Mouse (Mus musculus) intestine, embryonic 15.5 days (tissue): ENCODE measurements at regions not wholly inside any gene's neighbourhood (a gene's known extent, or its start where the extent isn't known, plus 50 kb on each side); places are given as distances from the start of the nearest gene placed in this dataset.

Experiments
- ATAC-seq: fragments of 200-750 bp; cut with Nextera tagmentation; 2 replicates; pipeline ENCODE4 v1.8.0; 2017; ENCODE audit warnings: moderate TSS enrichment, moderate library complexity
- H3K27ac ChIP-seq: fragments of 300-500 bp; sonication (generic); 2 replicates; pipeline ENCODE4 v1.5.1; 2015; ENCODE audit warnings: mild to moderate bottlenecking, inconsistent platforms
- H3K27me3 ChIP-seq: fragments of 300-500 bp; sonication (generic); replicated peaks from 2 replicates; pipeline ENCODE4 v1.6.1; 2015; ENCODE audit warnings: inconsistent platforms
- H3K36me3 ChIP-seq: fragments of 300-500 bp; sonication (generic); 2 replicates; pipeline ENCODE4 v1.6.1; 2015; ENCODE audit warnings: inconsistent platforms
- H3K4me1 ChIP-seq: fragments of 300-500 bp; sonication (generic); replicated peaks from 2 replicates; pipeline ENCODE4 v1.6.1; 2015; ENCODE audit warnings: inconsistent platforms
- H3K4me2 ChIP-seq: fragments of 300-500 bp; sonication (generic); replicated peaks from 2 replicates; pipeline ENCODE4 v1.6.1; 2015; ENCODE audit warnings: mild to moderate bottlenecking, inconsistent platforms
- H3K4me3 ChIP-seq: fragments of 300-500 bp; sonication (generic); replicated peaks from 2 replicates; pipeline ENCODE4 v1.5.1; 2015; ENCODE audit warnings: inconsistent platforms
- H3K9ac ChIP-seq: fragments of 300-500 bp; sonication (generic); 2 replicates; pipeline ENCODE4 v1.6.1; 2015; ENCODE audit warnings: inconsistent platforms
- H3K9me3 ChIP-seq: fragments of 300-500 bp; sonication (generic); 2 replicates; pipeline ENCODE4 v1.6.1; 2016; ENCODE audit warnings: inconsistent platforms
- WGBS: fragments of 180-500 bp; shearing (Covaris S2); methylation state at CpG from one replicate; pipeline ENCODE4 v1.1.7; 2015; 5-methylcytosine and 5-hydroxymethylcytosine counted together

- Histone ChIP-seq H3K36me3 (no peaks in the 10 kb centered on the region), H3K27me3 (no peaks in the 10 kb centered on the region), H3K27ac (no peak overlapping the region), H3K4me1 (no peaks in the 10 kb centered on the region), H3K9me3 (no peaks in the 10 kb centered on the region), H3K4me2 (no peak overlapping the region), H3K9ac (no peak overlapping the region), H3K4me3 (no peak overlapping the region)
- no peak for ATAC-seq
- 47% methylated on average over 3 of the region's 3 CpGs for WGBS
These were observed 65.2 kb downstream of the Slc30a10 start for GRCm38 (mm10) chr1:185519811-185520210.

DNA sequence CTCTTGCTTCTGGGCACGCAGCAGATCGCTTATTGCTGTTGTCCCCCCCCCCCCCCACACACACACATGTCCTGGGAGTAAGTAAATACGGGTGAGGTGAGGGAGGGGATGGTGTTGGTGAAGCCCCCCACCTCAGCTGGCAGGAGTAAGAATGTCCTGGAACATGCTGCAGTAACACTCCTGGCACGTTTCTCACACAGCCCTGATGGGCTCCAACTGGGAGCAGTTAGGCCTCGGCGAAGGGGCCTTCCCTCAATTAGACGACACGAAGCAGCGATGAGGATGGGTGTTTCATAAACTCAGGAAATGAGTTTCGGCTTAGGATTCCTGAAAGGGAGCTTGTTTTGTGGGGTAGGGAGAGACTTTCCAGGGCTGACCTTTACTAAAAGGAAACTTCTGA is 69.4 kb downstream of the Slc30a10 start:
- H3K27ac ChIP-seq, result no peak overlapping the region
- no peaks in the 10 kb centered on the region for H3K27me3 ChIP-seq
- WGBS, result 58% methylated on average over 10 of the region's 10 CpGs
- H3K9me3 ChIP-seq, result no peaks in the 10 kb centered on the region
- H3K4me1 ChIP-seq, result no peaks in the 10 kb centered on the region
- no peak for ATAC-seq
- no peaks in the 10 kb centered on the region for H3K36me3 ChIP-seq
- no peak overlapping the region for H3K4me3 ChIP-seq
- H3K9ac ChIP-seq, result no peak overlapping the region
- H3K4me2 ChIP-seq, result no peak overlapping the region

- 95% methylated on average over 5 of the region's 5 CpGs for WGBS
- Histone ChIP-seq H3K36me3 (no peaks in the 10 kb centered on the region), H3K4me2 (no peak overlapping the region), H3K9ac (no peak overlapping the region), H3K9me3 (no peaks in the 10 kb centered on the region), H3K4me3 (no peak overlapping the region), H3K4me1 (no peaks in the 10 kb centered on the region), H3K27ac (no peak overlapping the region), H3K27me3 (no peaks in the 10 kb centered on the region)
- ATAC-seq, result no peak
These were observed 78.8 kb downstream of the Slc30a10 start for GRCm38 (mm10) chr1:185533471-185533870.

DNA sequence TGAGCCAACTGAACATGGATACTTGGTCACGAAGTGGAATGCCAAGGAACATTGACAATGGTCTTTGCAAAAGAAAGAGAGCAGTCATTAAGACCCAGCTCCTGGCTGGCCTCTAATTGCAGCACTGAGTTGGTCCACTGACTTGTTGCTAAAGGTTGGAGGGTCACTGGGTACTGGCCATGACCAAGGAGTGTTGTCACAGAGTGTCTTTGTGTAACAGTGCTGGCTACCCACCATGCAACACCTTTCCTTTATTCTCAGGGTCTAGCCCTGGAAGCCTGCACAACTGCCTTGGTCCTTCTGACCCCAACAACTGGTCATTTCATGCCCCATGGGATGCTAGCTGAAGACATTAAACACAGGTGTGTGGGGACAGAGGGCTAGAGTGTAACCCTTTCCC is 79.5 kb downstream of the Slc30a10 start:
- H3K4me1 ChIP-seq, result no peaks in the 10 kb centered on the region
- no peaks in the 10 kb centered on the region for H3K9me3 ChIP-seq
- no peaks in the 10 kb centered on the region for H3K36me3 ChIP-seq
- no peak for ATAC-seq
- H3K27me3 ChIP-seq, result no peaks in the 10 kb centered on the region
- 92% methylated on average over 1 of the region's 1 CpGs for WGBS
- H3K4me2 ChIP-seq, result no peak overlapping the region
- no peak overlapping the region for H3K9ac ChIP-seq
- H3K4me3 ChIP-seq, result no peak overlapping the region
- no peak overlapping the region for H3K27ac ChIP-seq

DNA sequence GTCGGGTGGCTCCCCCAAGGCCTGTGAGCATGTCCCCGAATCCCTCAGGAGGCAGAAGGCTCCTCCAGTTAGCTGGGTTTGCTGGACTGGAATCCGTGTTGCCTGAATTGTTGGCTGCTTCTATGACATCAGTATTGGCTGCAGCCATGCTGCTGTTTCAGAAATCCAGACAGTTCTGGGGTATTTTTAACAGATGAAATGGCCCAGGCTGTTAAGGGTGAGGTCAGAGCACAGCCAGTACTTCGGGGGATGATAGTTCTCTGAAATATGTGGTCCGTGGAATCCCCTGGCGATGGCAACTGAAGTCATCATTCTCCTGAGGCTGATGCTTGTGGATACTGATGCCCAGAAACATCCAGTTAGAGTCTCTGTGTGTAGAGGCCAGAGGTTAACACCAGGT is 80.7 kb downstream of the Slc30a10 start:
- Histone ChIP-seq H3K4me1 (no peaks in the 10 kb centered on the region), H3K9ac (no peak overlapping the region), H3K4me3 (no peak overlapping the region), H3K27me3 (no peaks in the 10 kb centered on the region), H3K27ac (no peak overlapping the region), H3K4me2 (no peak overlapping the region), H3K9me3 (no peaks in the 10 kb centered on the region), H3K36me3 (no peaks in the 10 kb centered on the region)
- WGBS, result 73% methylated on average over 6 of the region's 6 CpGs
- ATAC-seq, result no peak

DNA sequence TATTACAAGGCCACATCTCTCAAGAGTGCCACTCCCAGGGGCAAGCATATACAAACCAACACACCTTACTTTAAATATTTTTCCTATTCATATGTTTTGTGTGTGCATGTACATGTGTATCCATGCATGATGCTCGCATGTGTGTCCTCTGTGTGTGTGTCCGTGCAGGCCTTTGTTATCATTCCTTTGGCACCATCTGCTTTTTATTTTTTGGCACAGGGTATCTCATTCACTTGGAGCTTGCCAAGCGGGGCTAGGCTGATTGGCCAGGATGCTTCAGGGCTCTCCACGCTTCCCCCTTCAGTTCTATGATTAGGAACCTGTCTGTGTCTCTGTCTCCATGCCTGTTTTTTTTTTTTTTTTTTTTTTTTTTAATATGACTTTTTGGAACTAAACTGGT is 82.6 kb downstream of the Slc30a10 start:
- Histone ChIP-seq H3K27ac (no peak overlapping the region), H3K36me3 (no peaks in the 10 kb centered on the region), H3K9ac (no peak overlapping the region), H3K27me3 (no peaks in the 10 kb centered on the region), H3K4me1 (no peaks in the 10 kb centered on the region), H3K4me3 (no peak overlapping the region), H3K9me3 (no peaks in the 10 kb centered on the region), H3K4me2 (no peak overlapping the region)
- no peak for ATAC-seq
- 94% methylated on average over 4 of the region's 4 CpGs for WGBS

- Histone ChIP-seq H3K9ac (no peak overlapping the region), H3K27ac (no peak overlapping the region)
- ATAC-seq, result no peak
These were observed 84.8 kb downstream of the Slc30a10 start for GRCm38 (mm10) chr1:185539458-185539857.

GRCm38 (mm10) chr1:185546346-185546745 is 91.7 kb downstream of the Slc30a10 start:
- Histone ChIP-seq H3K27me3 (no peaks in the 10 kb centered on the region), H3K27ac (no peak overlapping the region), H3K9ac (no peak overlapping the region), H3K4me1 (no peaks in the 10 kb centered on the region), H3K36me3 (no peaks in the 10 kb centered on the region), H3K4me3 (no peak overlapping the region), H3K9me3 (no peaks in the 10 kb centered on the region), H3K4me2 (no peak overlapping the region)
- no peak for ATAC-seq

More at GRCm38 (mm10) chr1:185539458-185539857, 84.8 kb downstream of the Slc30a10 start:
- Histone ChIP-seq H3K9me3 (no peaks in the 10 kb centered on the region), H3K4me3 (no peak overlapping the region), H3K36me3 (no peaks in the 10 kb centered on the region), H3K27me3 (no peaks in the 10 kb centered on the region), H3K4me1 (no peaks in the 10 kb centered on the region), H3K4me2 (no peak overlapping the region)
- WGBS, result 59% methylated on average over 1 of the region's 1 CpGs

DNA sequence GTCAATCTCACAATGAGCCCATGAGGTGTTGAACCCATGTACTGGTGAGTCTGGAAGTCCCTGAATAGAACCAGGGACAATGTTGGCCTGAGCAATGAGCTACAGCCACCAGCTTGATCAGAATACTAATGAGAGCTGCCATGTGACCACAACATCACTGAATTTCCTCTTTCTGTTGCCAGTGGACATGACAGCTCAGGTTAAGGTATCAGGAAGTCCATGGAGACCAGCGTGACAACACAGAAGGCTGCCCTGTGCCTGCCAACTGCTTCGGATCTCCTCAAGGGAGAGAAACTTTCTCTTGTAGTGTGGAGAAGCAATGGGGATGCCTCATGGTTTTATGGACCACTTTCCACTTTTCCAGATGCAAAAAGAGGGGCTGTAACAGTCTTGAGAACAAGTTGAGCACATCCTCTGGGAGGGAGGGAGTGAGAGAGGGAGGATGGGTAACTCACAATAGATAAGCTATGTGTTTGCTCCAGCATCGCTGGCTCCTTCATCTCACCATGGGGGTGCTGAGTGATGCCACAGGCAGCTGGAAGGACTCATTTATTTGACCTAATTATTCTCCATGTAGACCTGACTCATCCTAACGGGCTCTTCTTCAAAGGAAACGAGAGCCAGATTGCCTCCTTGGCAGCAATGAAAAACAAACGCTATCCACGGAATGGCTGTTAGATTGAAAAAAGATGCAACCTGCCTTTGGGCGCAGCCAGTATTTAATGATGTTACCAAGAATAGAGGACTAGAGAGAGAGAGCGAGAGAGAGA is 118.3 kb downstream of the Slc30a10 start:
- Histone ChIP-seq H3K4me3 (no peak overlapping the region), H3K9me3 (no peaks in the 10 kb centered on the region), H3K4me1 (no peaks in the 10 kb centered on the region), H3K4me2 (no peak overlapping the region), H3K9ac (no peak overlapping the region), H3K36me3 (no peaks in the 10 kb centered on the region), H3K27ac (no peak overlapping the region), H3K27me3 (no peaks in the 10 kb centered on the region)
- ATAC-seq, result no peak
- WGBS, result 58% methylated on average over 9 of the region's 9 CpGs

DNA sequence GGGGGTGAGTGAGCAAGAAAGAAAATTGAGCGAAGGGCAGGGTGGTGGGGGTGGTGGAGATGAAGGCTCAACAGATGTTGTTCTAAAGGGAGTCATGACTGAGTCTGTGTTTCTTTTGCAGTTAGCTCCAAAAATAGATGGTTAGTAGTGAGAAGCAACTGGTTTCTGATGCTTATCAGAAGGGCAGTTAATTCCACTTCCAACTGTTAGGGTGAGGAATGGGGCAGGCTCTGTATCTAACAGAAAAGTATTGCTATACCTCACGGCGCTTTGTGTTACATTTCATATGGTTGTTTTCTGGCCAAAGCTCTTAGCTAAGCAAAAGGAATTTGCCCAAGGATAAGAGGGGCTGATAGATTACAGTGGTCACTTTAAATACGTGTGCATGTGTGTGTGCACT is 120.3 kb downstream of the Slc30a10 start:
- Histone ChIP-seq H3K36me3 (no peaks in the 10 kb centered on the region), H3K9me3 (no peaks in the 10 kb centered on the region), H3K4me1 (no peaks in the 10 kb centered on the region), H3K27me3 (no peaks in the 10 kb centered on the region), H3K27ac (no peak overlapping the region), H3K4me2 (no peak overlapping the region), H3K9ac (no peak overlapping the region), H3K4me3 (no peak overlapping the region)
- 58% methylated on average over 4 of the region's 4 CpGs for WGBS
- no peak for ATAC-seq

DNA sequence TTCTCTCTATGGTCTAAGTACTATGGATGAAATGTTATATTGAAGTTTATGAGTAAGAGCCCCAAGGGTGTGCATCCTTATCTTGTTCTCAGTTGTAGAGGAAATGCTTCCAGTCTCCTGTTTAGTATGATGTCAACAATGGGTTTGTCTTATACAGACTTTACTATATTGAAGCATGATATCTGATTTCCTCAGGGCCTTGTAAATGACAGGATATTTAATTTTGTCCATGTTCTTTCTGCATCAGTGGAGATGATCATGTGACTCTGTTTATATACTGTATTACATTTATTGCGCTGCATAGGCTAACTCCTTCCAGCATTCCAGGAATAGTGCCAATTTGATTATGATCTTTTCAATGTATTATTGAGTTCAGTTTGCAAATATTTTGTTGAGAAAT is 125.2 kb downstream of the Slc30a10 start:
- Histone ChIP-seq H3K4me1 (no peaks in the 10 kb centered on the region), H3K4me3 (no peak overlapping the region), H3K4me2 (no peak overlapping the region), H3K27ac (no peak overlapping the region), H3K27me3 (no peaks in the 10 kb centered on the region), H3K9me3 (no peaks in the 10 kb centered on the region), H3K9ac (no peak overlapping the region), H3K36me3 (no peaks in the 10 kb centered on the region)
- WGBS, result 85% methylated on average over 1 of the region's 1 CpGs
- ATAC-seq, result no peak

DNA sequence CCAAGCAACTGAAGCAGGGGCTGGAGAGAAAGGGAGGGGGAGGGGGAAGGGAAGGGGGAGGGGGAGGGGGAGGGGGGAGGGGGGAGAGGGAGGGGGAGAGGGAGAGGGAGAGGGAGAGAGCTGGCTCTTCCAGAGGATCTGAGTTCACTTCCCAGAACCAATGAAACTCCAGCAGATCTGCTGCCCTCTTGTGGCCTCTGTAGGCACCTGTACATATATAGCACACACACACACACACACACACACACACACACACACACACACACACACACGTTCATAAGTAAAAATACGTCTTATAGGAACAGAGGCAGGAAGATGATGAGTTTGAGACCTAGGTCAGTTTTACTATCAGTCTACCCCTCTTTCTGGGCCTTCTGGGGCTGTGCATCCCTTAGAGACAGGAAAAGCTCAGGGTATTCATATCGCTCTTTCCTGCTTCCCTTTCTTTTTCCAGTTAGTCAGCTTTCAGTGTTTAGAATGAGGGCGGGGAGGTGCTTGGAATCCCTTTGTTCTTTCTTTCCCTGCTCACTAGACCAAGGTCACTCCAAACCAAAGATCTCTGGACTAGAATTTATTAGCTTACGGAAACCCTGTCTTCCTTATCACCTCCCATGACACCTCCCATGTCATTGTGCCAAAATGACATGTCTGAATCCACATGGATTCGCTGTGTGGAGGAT is 130.7 kb downstream of the Slc30a10 start:
- Histone ChIP-seq H3K4me2 (no peak overlapping the region), H3K4me3 (no peak overlapping the region), H3K36me3 (no peaks in the 10 kb centered on the region), H3K4me1 (0 out of 2 replicates have a peak, but pooled peaks cover 2% of the 10 kb centered on the region), H3K9ac (no peak overlapping the region), H3K9me3 (no peaks in the 10 kb centered on the region), H3K27me3 (no peaks in the 10 kb centered on the region), H3K27ac (no peak overlapping the region)
- WGBS, result 78% methylated on average over 6 of the region's 6 CpGs
- no peak for ATAC-seq
